Mouse (Mus musculus) CH12.LX (cell line): ENCODE measurements around the gene Smim22. TPM values are rescaled to one million over a fixed set of nuclear protein-coding genes. Genes with fewer than 3 reads are reported as not detected.

Experiments used
- DNase-seq: peaks from one replicate; pipeline ENCODE4 v3.0.0-alpha.2; 2013; ENCODE audit errors: extremely low read depth
- H3K27ac ChIP-seq: 2 replicates; pipeline ENCODE4 v1.5.1; 2012; ENCODE audit warnings: low read depth, mild to moderate bottlenecking, control low read depth, moderate library complexity; ENCODE audit not compliant: insufficient read depth
- H3K27me3 ChIP-seq: replicated peaks from 2 replicates; pipeline ENCODE3; 2012; ENCODE audit warnings: inconsistent platforms
- H3K36me3 ChIP-seq, 2 experiments: replicated peaks in 1 of 2; 2 replicates each; pipeline versions ENCODE3 to v1.6.1; 2012; ENCODE audit warnings: inconsistent platforms in 1 of 2, low read length in 1 of 2, mild to moderate bottlenecking in 1 of 2, mixed read lengths in 1 of 2, moderate library complexity in 1 of 2; ENCODE audit not compliant: control insufficient read depth in 1 of 2, insufficient read depth in 1 of 2
- H3K4me1 ChIP-seq, 2 experiments: 2 replicates each; pipeline ENCODE4 v1.6.1; 2012; ENCODE audit warnings: inconsistent platforms in 1 of 2, moderate library complexity in 1 of 2; ENCODE audit not compliant: insufficient read depth in 2 of 2, control insufficient read depth in 1 of 2
- H3K4me2 ChIP-seq: 2 replicates; pipeline ENCODE4 v1.6.1; 2012; ENCODE audit warnings: low read depth, mild to moderate bottlenecking, control low read depth; ENCODE audit not compliant: poor library complexity, insufficient read depth, severe bottlenecking
- H3K4me3 ChIP-seq, 3 experiments: fragments of 150-350 bp in 1 of 3; sonication (generic) in 1 of 3; replicated peaks in 1 of 3; 2 replicates each; pipeline versions ENCODE3 to v1.5.1; 2011 to 2012; ENCODE audit warnings: low read depth in 2 of 3, low read length in 2 of 3, mild to moderate bottlenecking in 2 of 3, moderate library complexity in 2 of 3, control low read depth in 1 of 3, improper control_type of control experiment in 1 of 3, inconsistent platforms in 1 of 3, mixed read lengths in 1 of 3; ENCODE audit not compliant: poor library complexity in 1 of 3
- H3K79me2 ChIP-seq: replicated peaks from 2 replicates; pipeline ENCODE4 v1.6.1; 2012; ENCODE audit warnings: mild to moderate bottlenecking, moderate library complexity; ENCODE audit not compliant: control insufficient read depth, poor library complexity, insufficient read depth, severe bottlenecking; ENCODE audit errors: extremely low read depth
- H3K9ac ChIP-seq: 2 replicates; pipeline ENCODE4 v1.6.1; 2012; ENCODE audit warnings: low read depth, mild to moderate bottlenecking, control low read depth, moderate library complexity; ENCODE audit not compliant: insufficient read depth
- H3K9me3 ChIP-seq: replicated peaks from 2 replicates; pipeline ENCODE3; 2012; ENCODE audit warnings: low read length, inconsistent platforms, mixed read lengths
- BHLHE40 ChIP-seq: IDR thresholded peaks from 2 replicates; pipeline ENCODE4 v1.6.1; 2011; ENCODE audit warnings: mild to moderate bottlenecking, low read depth, low read length, improper control_type of control experiment
- CHD1 ChIP-seq: IDR thresholded peaks from 2 replicates; pipeline ENCODE4 v1.6.1; 2012; ENCODE audit warnings: low read depth, low read length, improper control_type of control experiment, inconsistent platforms
- CHD2 ChIP-seq: IDR thresholded peaks from 2 replicates; pipeline ENCODE4 v1.6.1; 2011; ENCODE audit warnings: low read length, improper control_type of control experiment
- CTCF ChIP-seq, 2 experiments: IDR thresholded peaks in 1 of 2; conservative IDR thresholded peaks in 1 of 2; 2 replicates each; pipeline ENCODE4 v1.5.1; 2011 to 2012; ENCODE audit warnings: low read depth in 2 of 2, low read length in 2 of 2, improper control_type of control experiment in 1 of 2, inconsistent platforms in 1 of 2, mild to moderate bottlenecking in 1 of 2, moderate library complexity in 1 of 2
- E2F4 ChIP-seq: IDR thresholded peaks from 2 replicates; pipeline ENCODE4 v1.6.1; 2011; ENCODE audit warnings: low read depth, low read length, improper control_type of control experiment; ENCODE audit not compliant: insufficient replicate concordance
- ELF1 ChIP-seq: IDR thresholded peaks from 2 replicates; pipeline ENCODE4 v1.6.1; 2014; ENCODE audit warnings: low read depth, mild to moderate bottlenecking, inconsistent platforms, low read length, improper control_type of control experiment
- EP300 ChIP-seq: IDR thresholded peaks from 2 replicates; pipeline ENCODE4 v1.6.1; 2011; ENCODE audit warnings: low read length, improper control_type of control experiment
- ETS1 ChIP-seq: conservative IDR thresholded peaks from 2 replicates; pipeline ENCODE4 v1.6.1; 2012; ENCODE audit warnings: low read depth, mild to moderate bottlenecking, inconsistent platforms, low read length, improper control_type of control experiment, moderate library complexity
- GABPA ChIP-seq: IDR thresholded peaks from 2 replicates; pipeline ENCODE4 v1.6.1; 2012; ENCODE audit warnings: low read depth, low read length, improper control_type of control experiment, inconsistent platforms; ENCODE audit not compliant: insufficient replicate concordance
- HCFC1 ChIP-seq: IDR thresholded peaks from 2 replicates; pipeline ENCODE4 v1.6.1; 2012; ENCODE audit warnings: low read depth, mild to moderate bottlenecking, inconsistent platforms, low read length, improper control_type of control experiment
- IRF4 ChIP-seq: IDR thresholded peaks from 2 replicates; pipeline ENCODE4 v1.6.1; 2014; ENCODE audit warnings: low read depth, mild to moderate bottlenecking, inconsistent platforms, low read length, improper control_type of control experiment
- JUN ChIP-seq: IDR thresholded peaks from 2 replicates; pipeline ENCODE4 v1.6.1; 2011; ENCODE audit warnings: low read depth, mild to moderate bottlenecking, low read length, improper control_type of control experiment, moderate library complexity; ENCODE audit not compliant: insufficient read depth
- JUND ChIP-seq: conservative IDR thresholded peaks from 2 replicates; pipeline ENCODE4 v1.6.1; 2011; ENCODE audit warnings: low read depth, low read length, improper control_type of control experiment
- KAT2A ChIP-seq: IDR thresholded peaks from 2 replicates; pipeline ENCODE4 v1.6.1; 2012; ENCODE audit warnings: low read length, improper control_type of control experiment, inconsistent platforms; ENCODE audit not compliant: insufficient replicate concordance
- MAFK ChIP-seq: IDR thresholded peaks from 2 replicates; pipeline ENCODE4 v1.6.1; 2011; ENCODE audit warnings: low read length, improper control_type of control experiment; ENCODE audit not compliant: insufficient replicate concordance
- MAX ChIP-seq: IDR thresholded peaks from 2 replicates; pipeline ENCODE4 v1.6.1; 2011; ENCODE audit warnings: low read length, improper control_type of control experiment
- MAZ ChIP-seq: IDR thresholded peaks from 2 replicates; pipeline ENCODE4 v1.6.1; 2012; ENCODE audit warnings: low read depth, mild to moderate bottlenecking, inconsistent platforms, low read length, improper control_type of control experiment, moderate library complexity
- MEF2A ChIP-seq: IDR thresholded peaks from 2 replicates; pipeline ENCODE4 v1.6.1; 2014; ENCODE audit warnings: low read depth, mild to moderate bottlenecking, inconsistent platforms, low read length, improper control_type of control experiment, borderline replicate concordance
- MXI1 ChIP-seq: IDR thresholded peaks from 2 replicates; pipeline ENCODE4 v1.6.1; 2011; ENCODE audit warnings: mild to moderate bottlenecking, low read depth, low read length, improper control_type of control experiment
- MYC ChIP-seq: IDR thresholded peaks from 2 replicates; pipeline ENCODE4 v1.6.1; 2011; ENCODE audit warnings: low read depth, mild to moderate bottlenecking, improper control_type of control experiment, low read length
- NELFE ChIP-seq: IDR thresholded peaks from 2 replicates; pipeline ENCODE4 v1.6.1; 2011; ENCODE audit warnings: low read depth, low read length, improper control_type of control experiment
- NRF1 ChIP-seq: IDR thresholded peaks from 2 replicates; pipeline ENCODE4 v1.6.1; 2014; ENCODE audit warnings: low read depth, mild to moderate bottlenecking, inconsistent platforms, low read length, improper control_type of control experiment, moderate library complexity
- PAX5 ChIP-seq: IDR thresholded peaks from 2 replicates; pipeline ENCODE4 v1.6.1; 2012; ENCODE audit warnings: low read length, inconsistent platforms, mixed read lengths
- POLR2A ChIP-seq: IDR thresholded peaks from 2 replicates; pipeline ENCODE4 v1.6.1; 2011; ENCODE audit warnings: low read depth, mild to moderate bottlenecking, improper control_type of control experiment, low read length
- POLR2AphosphoS2 ChIP-seq: IDR thresholded peaks from 2 replicates; pipeline ENCODE4 v1.6.1; 2011; ENCODE audit warnings: low read depth, low read length, improper control_type of control experiment
- RAD21 ChIP-seq: IDR thresholded peaks from 2 replicates; pipeline ENCODE4 v1.6.1; 2011; ENCODE audit warnings: low read depth, mild to moderate bottlenecking, low read length, improper control_type of control experiment, moderate library complexity
- RCOR1 ChIP-seq: conservative IDR thresholded peaks from 2 replicates; pipeline ENCODE4 v1.6.1; 2012; ENCODE audit warnings: low read depth, mild to moderate bottlenecking, inconsistent platforms, low read length, improper control_type of control experiment
- SIN3A ChIP-seq: IDR thresholded peaks from 2 replicates; pipeline ENCODE4 v1.6.1; 2012; ENCODE audit warnings: low read length, improper control_type of control experiment, inconsistent platforms
- SMC3 ChIP-seq: IDR thresholded peaks from 2 replicates; pipeline ENCODE4 v1.6.1; 2011; ENCODE audit warnings: low read depth, low read length, improper control_type of control experiment
- TBP ChIP-seq: conservative IDR thresholded peaks from 2 replicates; pipeline ENCODE4 v1.6.1; 2011; ENCODE audit warnings: low read depth, low read length, improper control_type of control experiment
- TCF12 ChIP-seq: IDR thresholded peaks from 2 replicates; pipeline ENCODE4 v1.6.1; 2014; ENCODE audit warnings: low read depth, mild to moderate bottlenecking, inconsistent platforms, low read length, improper control_type of control experiment
- UBTF ChIP-seq: IDR thresholded peaks from 2 replicates; pipeline ENCODE4 v1.6.1; 2012; ENCODE audit warnings: low read depth, mild to moderate bottlenecking, inconsistent platforms, low read length, improper control_type of control experiment, moderate library complexity
- USF1 ChIP-seq: IDR thresholded peaks from 2 replicates; pipeline ENCODE4 v1.6.1; 2014; ENCODE audit warnings: low read depth, mild to moderate bottlenecking, inconsistent platforms, low read length, improper control_type of control experiment
- USF2 ChIP-seq: conservative IDR thresholded peaks from 2 replicates; pipeline ENCODE4 v1.6.1; 2011; ENCODE audit warnings: low read depth, low read length, improper control_type of control experiment
- ZC3H11A ChIP-seq: IDR thresholded peaks from 2 replicates; pipeline ENCODE4 v1.6.1; 2012; ENCODE audit warnings: low read depth, mild to moderate bottlenecking, inconsistent platforms, low read length, improper control_type of control experiment
- ZKSCAN1 ChIP-seq: IDR thresholded peaks from 2 replicates; pipeline ENCODE4 v1.6.1; 2012; ENCODE audit warnings: low read depth, inconsistent platforms, low read length, improper control_type of control experiment, borderline replicate concordance
- ZMIZ1 ChIP-seq: IDR thresholded peaks from 2 replicates; pipeline ENCODE4 v1.6.1; 2012; ENCODE audit warnings: low read depth, mild to moderate bottlenecking, inconsistent platforms, low read length, improper control_type of control experiment
- ZNF384 ChIP-seq: IDR thresholded peaks from 2 replicates; pipeline ENCODE4 v1.6.1; 2012; ENCODE audit warnings: low read depth, low read length, improper control_type of control experiment, inconsistent platforms
- dilution Hi-C: fragments of 300-500 bp; cut with MboI; formaldehyde crosslinking; loops from 2 replicates; pipeline ENCODE4 v1.14.3; 2020; ENCODE audit warnings: low sequenced_read_pairs; ENCODE audit not compliant: extremely low pct_unique_long_range_greater_than_20kb, extremely low pct_ligation_motif_present
- in situ Hi-C: fragments of 300-500 bp; cut with MboI; formaldehyde crosslinking; loops from 3 replicates; pipeline ENCODE4 v1.14.3; 2019; ENCODE audit warnings: low sequenced_read_pairs, low pct_ligation_motif_present, low pct_unique_long_range_greater_than_20kb, mixed read lengths
- polyA plus RNA-seq: library from polyadenylated mRNA; unstranded; fragments of >175 nt; gene quantifications from 2 replicates; pipeline ENCODE4 v1.2.1, GENCODE M21; 2012; ENCODE audit warnings: low read depth; ENCODE audit not compliant: insufficient read length
- total RNA-seq, 2 experiments: library from RNA; depleted of rRNA; stranded (reverse); fragments of 300-350 nt in 1 of 2; fragments of >200 nt in 1 of 2; gene quantifications; 2 replicates each; pipeline ENCODE4 v1.2.3; 2012 to 2014

Smim22 gene
- total and polyA plus RNA-seq, 3 experiments, result not detected

DNA sequence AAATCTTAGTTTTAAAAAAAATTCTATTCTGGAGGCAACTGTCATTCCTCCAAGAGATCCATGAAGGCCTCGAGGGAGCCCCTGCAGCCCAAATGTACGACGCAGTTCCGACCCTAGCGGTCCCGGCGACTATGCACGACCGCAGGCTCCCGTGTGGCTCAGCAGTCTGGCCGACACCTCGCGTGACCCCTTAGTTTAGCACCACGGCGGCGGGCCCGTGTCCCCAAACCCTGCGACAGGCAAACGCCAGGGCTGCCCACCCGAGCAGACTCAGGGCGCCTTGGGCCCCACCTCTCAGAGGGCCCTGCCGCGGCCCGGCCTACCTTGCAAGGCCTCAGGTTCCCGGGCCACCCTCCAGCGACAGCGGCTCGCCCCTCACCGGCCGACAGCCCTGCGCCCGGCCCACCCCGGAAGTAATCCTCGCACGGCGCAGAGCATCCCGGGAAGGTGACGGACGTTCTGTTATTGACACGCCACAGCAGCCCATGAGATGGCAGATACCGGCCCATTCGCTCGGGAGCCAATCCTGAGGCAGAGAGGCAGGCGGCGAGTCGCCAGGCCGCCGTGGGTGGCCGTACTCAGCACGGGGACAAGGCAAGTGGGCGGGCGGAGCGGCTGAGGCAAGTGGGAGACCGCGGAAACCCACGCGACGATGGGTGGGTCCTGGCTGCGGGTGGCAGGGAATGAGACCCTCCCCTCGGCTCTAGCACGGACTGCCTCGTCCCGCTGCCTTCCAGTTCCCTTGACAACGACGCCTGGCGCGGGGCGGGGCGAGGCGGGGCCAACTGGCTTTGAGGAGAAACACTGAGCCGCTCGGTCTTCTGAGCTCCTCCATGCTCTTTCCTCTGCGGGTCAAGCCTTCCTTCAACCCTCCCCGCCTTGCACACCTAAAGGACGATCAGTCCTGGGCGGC is 43.0 kb upstream of the Smim22 start, which contains the start of gene Anks3:
Gene Anks3 (minus strand): TSS at position 409 of the 913 bp plus-strand sequence.
- peaks cover 19% of the 10 kb centered on the region for H3K79me2 ChIP-seq
- in situ Hi-C loops, result no loop called here
- H3K4me2 ChIP-seq, result peak within 1 kb of the TSS; percentile 88
- peak within 1 kb of the TSS; percentile 10 for H3K27ac ChIP-seq
- peak within 1 kb of the TSS; percentile 75 to 90 (median 82) for H3K4me3 ChIP-seq
- H3K9ac ChIP-seq, result peak within 1 kb of the TSS; percentile 65
- peaks cover 7 to 27% of the 10 kb centered on the region in 2 experiments for H3K36me3 ChIP-seq
- peak; percentile 97 for DNase-seq
- dilution Hi-C loops, result no loop called here
- H3K4me1 ChIP-seq, result peaks cover 6 to 65% of the 10 kb centered on the region in 2 experiments
- TF ChIP-seq CHD2, result peak; percentile 83
- TF ChIP-seq MXI1, result peak; percentile 94
- TF ChIP-seq HCFC1, result peak; percentile 91
- TF ChIP-seq POLR2A, result peak; percentile 89
- peak; percentile 75; the same call in 1 of the 2 replicates for TF ChIP-seq POLR2AphosphoS2
- TF ChIP-seq JUN, result no peak
- TF ChIP-seq USF1, result no peak
- TF ChIP-seq RCOR1, result no peak
- no peak for TF ChIP-seq RAD21
- no peak; the same call in 1 of the 2 replicates for TF ChIP-seq ETS1
- TF ChIP-seq ZKSCAN1, result no peak
- no peak for TF ChIP-seq PAX5
- TF ChIP-seq NELFE, result peak; percentile 73; the same call in 1 of the 2 replicates
- no peak for TF ChIP-seq USF2
- TF ChIP-seq BHLHE40, result peak; percentile 89
- TF ChIP-seq KAT2A, result peak; percentile 92; the same call in 1 of the 2 replicates
- peak; percentile 73 for TF ChIP-seq TCF12
- TF ChIP-seq TBP, result no peak
- TF ChIP-seq EP300, result no peak
- peak; percentile 98 for TF ChIP-seq ELF1
- TF ChIP-seq CHD1, result 0 out of 2 replicates have a peak, but pooled peaks have one; percentile 17
- TF ChIP-seq MAX, result peak; percentile 56; the same call in 1 of the 2 replicates
- TF ChIP-seq E2F4, result no peak
- TF ChIP-seq CTCF (conservative IDR thresholded peaks at IDR 0.05 in 1 of 2, IDR thresholded peaks at IDR 0.05 in 1 of 2; ENCODE audit: low read depth in 2 of 2, low read length in 2 of 2), result no peak
- TF ChIP-seq ZNF384, result no peak
- TF ChIP-seq SIN3A, result peak; percentile 97
- TF ChIP-seq MEF2A, result peak; percentile 53; the same call in 1 of the 2 replicates
- no peak for TF ChIP-seq SMC3
- TF ChIP-seq NRF1, result peak; percentile 57
- TF ChIP-seq MAFK, result no peak
- no peak; the same call in 1 of the 2 replicates for TF ChIP-seq GABPA
- TF ChIP-seq MYC, result no peak
- 0 out of 2 replicates have a peak, but pooled peaks have one; percentile 19 for TF ChIP-seq ZMIZ1
- TF ChIP-seq ZC3H11A, result no peak
- peak; percentile 41; the same call in 1 of the 2 replicates for TF ChIP-seq MAZ
- TF ChIP-seq JUND, result no peak
- TF ChIP-seq UBTF, result peak; percentile 72; the same call in 1 of the 2 replicates
- TF ChIP-seq IRF4, result peak; percentile 52; the same call in 1 of the 2 replicates
- no peaks in the 10 kb centered on the region for H3K9me3 ChIP-seq
- H3K27me3 ChIP-seq, result no peaks in the 10 kb centered on the region
